Comparison of ENCODE assay signal across 19 mouse cellular contexts in the genomic region with DNA sequence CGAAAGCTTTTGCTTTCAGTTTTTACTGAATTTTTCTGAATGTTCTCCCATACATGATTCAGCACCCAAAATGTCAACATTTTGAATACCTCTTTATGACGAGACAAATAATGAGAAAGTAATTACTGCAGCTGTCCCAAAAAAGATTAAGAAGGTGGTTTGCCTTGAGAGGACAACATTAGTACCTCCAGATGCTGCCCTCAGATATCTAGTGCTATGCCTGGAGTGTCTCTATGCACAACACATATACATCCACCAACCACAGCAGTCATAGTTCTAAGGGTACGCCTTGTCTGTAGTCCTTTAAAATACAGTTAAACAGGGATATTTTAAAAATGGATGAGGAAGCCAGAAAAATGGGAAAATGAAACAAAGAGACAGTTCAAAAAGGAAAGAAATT.
DNase-seq lines count a peak whose midpoint lies in the region; ATAC-seq and TF ChIP-seq lines count a peak whose summit lies in the region.
"Had no signal": no experiment of that assay in that cellular context is flagged by ENCODE, and none has a peak within 500 bp of the region (broad histone marks: within the 10 kb centered on the region; RNA-seq: fewer than 3 reads in every experiment).

No protein-coding gene starts in this region.

- peak; percentile 9 for DNase-seq in heart, adult 11 months
- no peak for DNase-seq in heart, embryonic 10.5 days (ENCODE audit: low spot score)
- DNase-seq in CH12.LX (ENCODE audit: extremely low read depth) = no peak
- no peak for DNase-seq in B cell, adult 2 months
- DNase-seq: adrenal gland, adult 2 months; adrenal gland, postnatal 10 days; adrenal gland, postnatal 25 days; cerebellum, adult 11 months; cerebellum, adult 2 months; cerebellum, adult 9-10 months; cerebellum, postnatal 10 days; cerebellum, postnatal 25 days had no signal

- no peak overlapping the region for H3K9ac ChIP-seq in CH12.LX (ENCODE audit: insufficient read depth, low read depth)
- no peak overlapping the region for H3K9ac ChIP-seq in forebrain, embryonic 13.5 days
- H3K9ac ChIP-seq: embryonic facial prominence, embryonic 12.5 days had no signal

- no peaks in the 10 kb centered on the region for H3K36me3 ChIP-seq in heart, embryonic 10.5 days
- no peaks in the 10 kb centered on the region for H3K36me3 ChIP-seq in CH12.LX (replicated peaks in 1 of 2; ENCODE audit: control insufficient read depth in 1 of 2, insufficient read depth in 1 of 2, low read length in 1 of 2)
- no peaks in the 10 kb centered on the region for H3K36me3 ChIP-seq in forebrain, embryonic 13.5 days (ENCODE audit: poor library complexity, severe bottlenecking)
- H3K36me3 ChIP-seq: embryonic facial prominence, embryonic 10.5 days; embryonic facial prominence, embryonic 12.5 days; G1E had no signal

- TF ChIP-seq EP300 in CH12.LX (IDR thresholded peaks at IDR 0.05; ENCODE audit: low read length) = no peak

- ATAC-seq in megakaryocyte-erythroid progenitor cell, adult 5-6 weeks (replicated peaks; ENCODE audit: low FRiP score, low TSS enrichment, poor library complexity, severe bottlenecking) = peak; percentile 66; the same call in 1 of the 2 replicates
- ATAC-seq in forebrain, embryonic 13.5 days = no peak
- ATAC-seq: forebrain, embryonic 14.5 days; forebrain, embryonic 16.5 days had no signal

- TF ChIP-seq POLR2A in CH12.LX (IDR thresholded peaks at IDR 0.05; ENCODE audit: low read depth, low read length) = no peak

- no peaks in the 10 kb centered on the region for H3K4me1 ChIP-seq in heart, embryonic 10.5 days
- H3K4me1 ChIP-seq in CH12.LX (ENCODE audit: control insufficient read depth in 1 of 2, insufficient read depth in 2 of 2) = peaks cover 2 to 4% of the 10 kb centered on the region in 2 experiments
- no peaks in the 10 kb centered on the region for H3K4me1 ChIP-seq in forebrain, embryonic 13.5 days
- H3K4me1 ChIP-seq: embryonic facial prominence, embryonic 12.5 days had no signal

- no peak overlapping the region for H3K4me3 ChIP-seq in heart, embryonic 10.5 days
- no peak overlapping the region for H3K4me3 ChIP-seq in CH12.LX (replicated peaks in 1 of 3; ENCODE audit: low read depth in 2 of 3, low read length in 2 of 3, poor library complexity in 1 of 3)
- no peak overlapping the region for H3K4me3 ChIP-seq in forebrain, embryonic 13.5 days
- H3K4me3 ChIP-seq: embryonic facial prominence, embryonic 10.5 days; embryonic facial prominence, embryonic 12.5 days had no signal

- 78% methylated on average over 3 of the region's 3 CpGs for WGBS in heart, embryonic 10.5 days
- WGBS in forebrain, embryonic 13.5 days = 93% methylated on average over 3 of the region's 3 CpGs

- no peak for TF ChIP-seq CTCF in CH12.LX (conservative IDR thresholded peaks at IDR 0.05 in 1 of 2, IDR thresholded peaks at IDR 0.05 in 1 of 2; ENCODE audit: low read depth in 2 of 2, low read length in 2 of 2)

- no peak for TF ChIP-seq RAD21 in CH12.LX (IDR thresholded peaks at IDR 0.05; ENCODE audit: low read depth, low read length)

- H3K27me3 ChIP-seq in heart, embryonic 10.5 days (ENCODE audit: insufficient read depth, poor library complexity, severe bottlenecking) = no peaks in the 10 kb centered on the region
- no peaks in the 10 kb centered on the region for H3K27me3 ChIP-seq in CH12.LX (replicated peaks)
- no peaks in the 10 kb centered on the region for H3K27me3 ChIP-seq in forebrain, embryonic 13.5 days
- H3K27me3 ChIP-seq: embryonic facial prominence, embryonic 12.5 days had no signal

- no peaks in the 10 kb centered on the region for H3K9me3 ChIP-seq in heart, embryonic 10.5 days
- no peaks in the 10 kb centered on the region for H3K9me3 ChIP-seq in CH12.LX (replicated peaks; ENCODE audit: low read length)
- H3K9me3 ChIP-seq in forebrain, embryonic 13.5 days (replicated peaks) = no peaks in the 10 kb centered on the region
- H3K9me3 ChIP-seq: embryonic facial prominence, embryonic 10.5 days; embryonic facial prominence, embryonic 12.5 days; G1E had no signal

- no peaks in the 10 kb centered on the region for H3K79me2 ChIP-seq in CH12.LX (replicated peaks; ENCODE audit: control insufficient read depth, extremely low read depth, insufficient read depth, poor library complexity, severe bottlenecking)

- dilution Hi-C loops in CH12.LX (cut with MboI; ENCODE audit: extremely low pct_ligation_motif_present, extremely low pct_unique_long_range_greater_than_20kb, low sequenced_read_pairs) = no loop called here

- peak overlapping the region; percentile 15; the same call in 1 of the 2 replicates for H3K4me2 ChIP-seq in CH12.LX (ENCODE audit: insufficient read depth, low read depth, poor library complexity, severe bottlenecking)
- no peak overlapping the region for H3K4me2 ChIP-seq in forebrain, embryonic 13.5 days
- H3K4me2 ChIP-seq: embryonic facial prominence, embryonic 12.5 days had no signal

- no peak overlapping the region for H3K27ac ChIP-seq in heart, embryonic 10.5 days
- no peak overlapping the region for H3K27ac ChIP-seq in CH12.LX (ENCODE audit: insufficient read depth, low read depth)
- no peak overlapping the region for H3K27ac ChIP-seq in forebrain, embryonic 13.5 days
- H3K27ac ChIP-seq: embryonic facial prominence, embryonic 10.5 days; embryonic facial prominence, embryonic 12.5 days had no signal

- in situ Hi-C loops in CH12.LX (cut with MboI; ENCODE audit: low pct_ligation_motif_present, low pct_unique_long_range_greater_than_20kb, low sequenced_read_pairs) = loop anchor here (10.0 kb wide), 1 partner anchor 384 kb away; no protein-coding TSS in a partner anchor

TF ChIP-seq in CH12.LX, 34 proteins besides CTCF, POLR2A, EP300 and RAD21:
- TF ChIP-seq BHLHE40 (IDR thresholded peaks at IDR 0.05; ENCODE audit: low read depth, low read length) = no peak
- no peak for TF ChIP-seq MAFK (IDR thresholded peaks at IDR 0.05; ENCODE audit: insufficient replicate concordance, low read length)
- no peak for TF ChIP-seq TBP (conservative IDR thresholded peaks at IDR 0.05; ENCODE audit: low read depth, low read length)
- no peak for TF ChIP-seq ZMIZ1 (IDR thresholded peaks at IDR 0.05; ENCODE audit: low read depth, low read length)
- TF ChIP-seq SMC3 (IDR thresholded peaks at IDR 0.05; ENCODE audit: low read depth, low read length) = no peak
- TF ChIP-seq JUND (conservative IDR thresholded peaks at IDR 0.05; ENCODE audit: low read depth, low read length) = no peak
- no peak for TF ChIP-seq MYC (IDR thresholded peaks at IDR 0.05; ENCODE audit: low read depth, low read length)
- no peak for TF ChIP-seq UBTF (IDR thresholded peaks at IDR 0.05; ENCODE audit: low read depth, low read length)
- no peak for TF ChIP-seq JUN (IDR thresholded peaks at IDR 0.05; ENCODE audit: insufficient read depth, low read depth, low read length)
- no peak for TF ChIP-seq ZC3H11A (IDR thresholded peaks at IDR 0.05; ENCODE audit: low read depth, low read length)
- TF ChIP-seq E2F4 (IDR thresholded peaks at IDR 0.05; ENCODE audit: insufficient replicate concordance, low read depth, low read length) = no peak
